Comparison of ENCODE assay signal across 15 mouse cellular contexts in genomic region chr10:38973016-38973415, GRCm38 (mm10). TPM values are rescaled to one million over a fixed set of nuclear protein-coding genes. Genes with fewer than 3 reads are reported as not detected.
DNase-seq lines count a peak whose midpoint lies in the region; ATAC-seq and TF ChIP-seq lines count a peak whose summit lies in the region.
"Had no signal": no experiment of that assay in that cellular context is flagged by ENCODE, and none has a peak within 500 bp of the region (broad histone marks: within the 10 kb centered on the region; RNA-seq: fewer than 3 reads in every experiment).

No protein-coding gene starts in this region.

- ATAC-seq in embryonic facial prominence, embryonic 12.5 days (ENCODE audit: insufficient number of reproducible peaks, insufficient read depth, low FRiP score, low TSS enrichment), result no peak
- peak; percentile 65; the same call in 1 of the 2 replicates for ATAC-seq in limb, embryonic 14.5 days (ENCODE audit: low FRiP score, low read depth)
- ATAC-seq: forebrain, postnatal 0 days had no signal

- H3K4me3 ChIP-seq in heart, adult 2 months, result no peak overlapping the region
- no peak overlapping the region for H3K4me3 ChIP-seq in embryonic facial prominence, embryonic 12.5 days
- no peak overlapping the region for H3K4me3 ChIP-seq in limb, embryonic 14.5 days (replicated peaks; ENCODE audit: low read length)
- H3K4me3 ChIP-seq: myocyte had no signal

- H3K9ac ChIP-seq in heart, adult 2 months (ENCODE audit: low read depth, low read length), result no peak overlapping the region
- H3K9ac ChIP-seq in embryonic facial prominence, embryonic 12.5 days, result no peak overlapping the region
- H3K9ac ChIP-seq in limb, embryonic 14.5 days (ENCODE audit: low read depth, low read length, severe bottlenecking), result no peak overlapping the region
- H3K9ac ChIP-seq: forebrain, postnatal 0 days; hindbrain, embryonic 14.5 days had no signal

- no peak for DNase-seq in heart, adult 2 months
- no peak for DNase-seq in heart, postnatal 4 days
- DNase-seq in kidney, postnatal 14 days, result peak; percentile 29
- DNase-seq in kidney, postnatal 25 days, result no peak
- DNase-seq in limb, embryonic 14.5 days (ENCODE audit: low spot score), result peak; percentile 90
- DNase-seq in frontal cortex, postnatal 36 days (ENCODE audit: low spot score in 2 of 2), result no peak
- DNase-seq in left cerebral cortex, postnatal 36 days (ENCODE audit: low spot score in 2 of 2), result no peak
- DNase-seq: cerebellum, adult 11-12 months; forebrain, postnatal 0 days had no signal

- H3K4me1 ChIP-seq in heart, adult 2 months (ENCODE audit: control insufficient read depth, insufficient read depth, low read length), result peaks cover 21% of the 10 kb centered on the region
- H3K4me1 ChIP-seq in embryonic facial prominence, embryonic 12.5 days, result peaks cover 15% of the 10 kb centered on the region; the same call in 1 of the 2 replicates
- H3K4me1 ChIP-seq in limb, embryonic 14.5 days (ENCODE audit: control insufficient read depth, insufficient read depth, low read length), result peaks cover 36% of the 10 kb centered on the region

- no peak for TF ChIP-seq EP300 in heart, adult 2 months (IDR thresholded peaks at IDR 0.05; ENCODE audit: insufficient read depth, low read depth, low read length)

- no peaks in the 10 kb centered on the region for H3K27me3 ChIP-seq in heart, adult 2 months (ENCODE audit: control insufficient read depth, insufficient read depth, low read length)
- H3K27me3 ChIP-seq in embryonic facial prominence, embryonic 12.5 days, result no peaks in the 10 kb centered on the region
- no peaks in the 10 kb centered on the region for H3K27me3 ChIP-seq in limb, embryonic 14.5 days (ENCODE audit: control insufficient read depth, insufficient read depth, low read length)

- WGBS in heart, adult 2 months, result 39% methylated on average over 4 of the region's 4 CpGs
- WGBS in embryonic facial prominence, embryonic 12.5 days, result 13% methylated on average over 4 of the region's 4 CpGs
- 9% methylated on average over 4 of the region's 4 CpGs for WGBS in limb, embryonic 14.5 days

- H3K79me2 ChIP-seq in heart, adult 2 months (replicated peaks; ENCODE audit: control insufficient read depth, insufficient read depth, low read length), result peaks cover 4% of the 10 kb centered on the region; the same call in 1 of the 2 replicates

- H3K27ac ChIP-seq in heart, adult 2 months, result peak overlapping the region; percentile 61
- H3K27ac ChIP-seq in embryonic facial prominence, embryonic 12.5 days, result peak overlapping the region; percentile 76
- peak overlapping the region; percentile 68 for H3K27ac ChIP-seq in limb, embryonic 14.5 days (replicated peaks; ENCODE audit: low read depth, low read length)
- H3K27ac ChIP-seq: hindbrain, embryonic 14.5 days had no signal

- TF ChIP-seq CTCF in heart, adult 2 months (IDR thresholded peaks at IDR 0.05), result no peak

- peaks cover 55% of the 10 kb centered on the region for H3K36me3 ChIP-seq in heart, adult 2 months (ENCODE audit: control insufficient read depth, insufficient read depth, low read length)
- H3K36me3 ChIP-seq in embryonic facial prominence, embryonic 12.5 days, result no peaks in the 10 kb centered on the region
- H3K36me3 ChIP-seq in limb, embryonic 14.5 days (ENCODE audit: control insufficient read depth, insufficient read depth, low read length), result no peaks in the 10 kb centered on the region

- intact Hi-C loops in heart, adult 2 months (cut with DNase I), result no loop called here
- intact Hi-C loops in left cerebral cortex, postnatal 36 days (cut with DNase I), result no loop called here

- H3K4me2 ChIP-seq in embryonic facial prominence, embryonic 12.5 days (replicated peaks), result no peak overlapping the region
- H3K4me2 ChIP-seq in limb, embryonic 14.5 days (replicated peaks; ENCODE audit: low read depth, low read length, severe bottlenecking), result peak overlapping the region; percentile 9; the same call in 1 of the 2 replicates
- H3K4me2 ChIP-seq: hindbrain, embryonic 14.5 days had no signal

- H3K9me3 ChIP-seq in embryonic facial prominence, embryonic 12.5 days, result no peaks in the 10 kb centered on the region
- no peaks in the 10 kb centered on the region for H3K9me3 ChIP-seq in limb, embryonic 14.5 days (ENCODE audit: control insufficient read depth, low read length)

- no peak for TF ChIP-seq POLR2A in heart, adult 2 months (IDR thresholded peaks at IDR 0.05; ENCODE audit: insufficient read depth, low read depth, low read length)
- no peak for TF ChIP-seq POLR2A in limb, embryonic 14.5 days (IDR thresholded peaks at IDR 0.05; ENCODE audit: borderline replicate concordance, extremely low read depth, insufficient read depth, insufficient read length)

RNA-seq across cellular contexts. Expression of gene Lama4, which starts 7.7 kb away (rescaled TPM):
- total RNA-seq in heart, adult 2 months (2021), result 10 to 100 TPM; 51.8 to 55.4 TPM
- 40.7 and 52.7 TPM in 2 replicates for polyA plus RNA-seq in heart, adult 2 months (2012; rRNA removed)
- total RNA-seq in heart, postnatal 4 days (2021), result 100 to 1,000 TPM; 225 to 235 TPM
- 52.9 and 53.6 TPM in 2 replicates for polyA plus RNA-seq in embryonic facial prominence, embryonic 12.5 days (2016; fragmentation: Nextera tagmentation; extraction: Ambion mirVana)
- polyA plus RNA-seq in limb, embryonic 14.5 days (2012; rRNA removed), result 72.9 and 74.1 TPM in 2 replicates
- polyA plus RNA-seq in limb, embryonic 14.5 days (2014; fragmentation: Nextera tagmentation; extraction: Ambion mirVana), result 88.7 and 94.7 TPM in 2 replicates
- 10 to 100 TPM; 10.1 to 13.0 TPM for total RNA-seq in left cerebral cortex, postnatal 36 days (2021)
- total RNA-seq: granulocyte monocyte progenitor cell, adult 5-6 weeks; megakaryocyte-erythroid progenitor cell, adult 5-6 weeks; MEL had no signal

Comparison
In these comparisons a context has a peak if more than half of its experiments do, and no peak if none do; other contexts are left out.
1. DNase-seq: peak in kidney, postnatal 14 days (single experiment) and limb, embryonic 14.5 days (single experiment); none in heart, adult 2 months (0 of 2), heart, postnatal 4 days (single experiment), kidney, postnatal 25 days (0 of 2), frontal cortex, postnatal 36 days (0 of 2) and left cerebral cortex, postnatal 36 days (0 of 2).
2. RNA of gene Lama4, which starts 7.7 kb away (total RNA-seq): 225 to 235 TPM in heart, postnatal 4 days; 51.8 to 55.4 TPM in heart, adult 2 months and 10.1 to 13.0 TPM in left cerebral cortex, postnatal 36 days; every median in the first group is over 4 times any median in the second.
3. Peak in every context shown above with its lines, with median percentiles within 50 percentile points of each other: H3K27ac ChIP-seq.